Mouse (Mus musculus) frontal cortex, adult 2 months (tissue): ENCODE data around the gene Svop. TPM values are rescaled to one million over a fixed set of nuclear protein-coding genes. Genes with fewer than 3 reads are reported as not detected.

Experiments used
- polyA plus RNA-seq: library from polyadenylated mRNA; depleted of rRNA; stranded (reverse); fragments of >200 nt; gene quantifications from 2 replicates; pipeline ENCODE4 v1.2.3, GENCODE M21; 2012; rRNA removed

Svop gene
- polyA plus RNA-seq, 1 experiment: 113 TPM

Other genes starting within 250 kb of the Svop start
- 74.9 and 84.3 TPM in 2 replicates for gene Coro1c, start 182.8 kb downstream of the Svop start, polyA plus RNA-seq
- gene Ssh1, start 97.7 kb downstream of the Svop start, polyA plus RNA-seq: 12.1 and 12.5 TPM in 2 replicates
- 0.15 and 0.18 TPM in 2 replicates for gene Dao, start 87.9 kb downstream of the Svop start, polyA plus RNA-seq
- gene Usp30, start 26.1 kb downstream of the Svop start, polyA plus RNA-seq: 31.5 and 34.5 TPM in 2 replicates
- gene Alkbh2, start 36.6 kb upstream of the Svop start, polyA plus RNA-seq: 8.7 and 10.0 TPM in 2 replicates
- 5.4 and 5.9 TPM in 2 replicates for gene Ung, start 38.8 kb upstream of the Svop start, polyA plus RNA-seq
- 3.3 and 3.7 TPM in 2 replicates for gene Acacb, start 55.0 kb upstream of the Svop start, polyA plus RNA-seq
- not detected in 2 replicates for gene Foxn4, start 182.2 kb upstream of the Svop start, polyA plus RNA-seq
- gene Myo1h, start 197.6 kb upstream of the Svop start, polyA plus RNA-seq: 2.2 and 2.4 TPM in 2 replicates